Mouse (Mus musculus) MEL-GATA-1-ER (cell line): ENCODE data around the gene Med28.

ENCODE experiments used
- DNase-seq: peaks from one replicate; pipeline ENCODE4 v3.0.0-alpha.2; 2012; ENCODE audit warnings: low read depth; ENCODE audit errors: extremely low read depth

The Med28 gene

GRCm38 (mm10) chr5:45519960-45520808 lies at the start of gene Med28:
TSS of gene Med28 (plus strand) at chr5:45520229.
- peak; percentile 86 for DNase-seq

- DNase-seq = no peak
Observed at GRCm38 (mm10) chr5:45472880-45473450, 47.1 kb upstream of the Med28 start.

GRCm38 (mm10) chr5:45473521-45473920 lies 46.5 kb upstream of the Med28 start:
- no peak for DNase-seq

GRCm38 (mm10) chr5:45474215-45474614 lies 45.8 kb upstream of the Med28 start:
- peak; percentile 84 for DNase-seq

- no peak for DNase-seq
Observed at GRCm38 (mm10) chr5:45474758-45475157, 45.3 kb upstream of the Med28 start.

- no peak for DNase-seq
Observed at GRCm38 (mm10) chr5:45475771-45476170, 44.3 kb upstream of the Med28 start.

GRCm38 (mm10) chr5:45476288-45476687 lies 43.7 kb upstream of the Med28 start:
- DNase-seq = no peak

GRCm38 (mm10) chr5:45477601-45478000 lies 42.4 kb upstream of the Med28 start:
- no peak for DNase-seq

GRCm38 (mm10) chr5:45480066-45480465 lies 40.0 kb upstream of the Med28 start:
- no peak for DNase-seq

- no peak for DNase-seq
Observed at GRCm38 (mm10) chr5:45481125-45481524, 38.9 kb upstream of the Med28 start.

- DNase-seq = no peak
Observed at GRCm38 (mm10) chr5:45482607-45483006, 37.4 kb upstream of the Med28 start.

GRCm38 (mm10) chr5:45483654-45484053 lies 36.4 kb upstream of the Med28 start:
- no peak for DNase-seq

GRCm38 (mm10) chr5:45491776-45492175 lies 28.3 kb upstream of the Med28 start:
- no peak for DNase-seq

GRCm38 (mm10) chr5:45493191-45494092 lies 26.6 kb upstream of the Med28 start, which contains the start of gene Lap3:
TSS of gene Lap3 (plus strand) at chr5:45493374.
- DNase-seq = peak; percentile 90

- DNase-seq = peak; percentile 47
Observed at GRCm38 (mm10) chr5:45494093-45494755, 25.8 kb upstream of the Med28 start.

GRCm38 (mm10) chr5:45495429-45495975 lies 24.5 kb upstream of the Med28 start:
- DNase-seq = no peak

- no peak for DNase-seq
Observed at GRCm38 (mm10) chr5:45496042-45496441, 24.0 kb upstream of the Med28 start.

GRCm38 (mm10) chr5:45496479-45496878 lies 23.6 kb upstream of the Med28 start:
- DNase-seq = no peak

GRCm38 (mm10) chr5:45496930-45497550 lies 23.0 kb upstream of the Med28 start:
- no peak for DNase-seq

- DNase-seq = peak; percentile 67
Observed at GRCm38 (mm10) chr5:45497564-45497963, 22.5 kb upstream of the Med28 start.
